Mouse (Mus musculus): Measurements from ENCODE around the gene Ndufa10. TPM values are rescaled to one million over a fixed set of nuclear protein-coding genes. Genes with fewer than 3 reads are reported as not detected.

Ndufa10 gene
- polyA plus RNA-seq (2015; fragmentation: Nextera tagmentation; extraction: Ambion mirVana) = 496 and 559 TPM in 2 replicates

GRCm38 (mm10) chr1:92473165-92474041 is at the start of gene Ndufa10:
TSS of gene Ndufa10 (minus strand) at chr1:92473860.

GRCm38 (mm10) chr1:92518561-92518960 is 44.9 kb upstream of the Ndufa10 start, which contains the start of gene Olfr1414:
TSS of gene Olfr1414 (minus strand) at chr1:92518661.

GRCm38 (mm10) chr1:92496001-92496400 is 22.3 kb upstream of the Ndufa10 start, which contains the start of gene Olfr1415:
TSS of gene Olfr1415 (minus strand) at chr1:92496101.

GRCm38 (mm10) chr1:92485013-92485412 is 11.4 kb upstream of the Ndufa10 start, which contains the start of gene Olfr1416:
TSS of gene Olfr1416 (minus strand) at chr1:92485113.

Small RNAs within 50 kb of the gene (microRNA-seq; reads per million reads assigned to microRNA genes)
- 3.2 to 3.3 reads per million in 2 experiments for gene Mir6900

Other genes starting within 250 kb of the Ndufa10 start
- not detected in 2 replicates for gene Olfr1416, start 11.3 kb upstream of the Ndufa10 start, polyA plus RNA-seq (2015; fragmentation: Nextera tagmentation; extraction: Ambion mirVana)
- not detected in 2 replicates for gene Olfr1415, start 22.2 kb upstream of the Ndufa10 start, polyA plus RNA-seq (2015; fragmentation: Nextera tagmentation; extraction: Ambion mirVana)
- not detected in 2 replicates for gene Olfr1414, start 44.8 kb upstream of the Ndufa10 start, polyA plus RNA-seq (2015; fragmentation: Nextera tagmentation; extraction: Ambion mirVana)
- gene Olfr1413, start 97.5 kb upstream of the Ndufa10 start, polyA plus RNA-seq (2015; fragmentation: Nextera tagmentation; extraction: Ambion mirVana) = not detected in 2 replicates
- gene Olfr1412, start 111.9 kb upstream of the Ndufa10 start, polyA plus RNA-seq (2015; fragmentation: Nextera tagmentation; extraction: Ambion mirVana) = not detected in 2 replicates
- gene Olfr1411, start 120.6 kb upstream of the Ndufa10 start, polyA plus RNA-seq (2015; fragmentation: Nextera tagmentation; extraction: Ambion mirVana) = not detected in 2 replicates
- gene Olfr1410, start 131.9 kb upstream of the Ndufa10 start, polyA plus RNA-seq (2015; fragmentation: Nextera tagmentation; extraction: Ambion mirVana) = not detected in 2 replicates
- gene Olfr12, start 143.9 kb upstream of the Ndufa10 start, polyA plus RNA-seq (2015; fragmentation: Nextera tagmentation; extraction: Ambion mirVana) = not detected in 2 replicates
- 411 and 456 TPM in 2 replicates for gene Cops9, start 168.1 kb upstream of the Ndufa10 start, polyA plus RNA-seq (2015; fragmentation: Nextera tagmentation; extraction: Ambion mirVana)
- 0.33 and 0.59 TPM in 2 replicates for gene Otos, start 175.0 kb upstream of the Ndufa10 start, polyA plus RNA-seq (2015; fragmentation: Nextera tagmentation; extraction: Ambion mirVana)

All from skeletal muscle tissue, postnatal 0 days (tissue).